Mouse (Mus musculus) erythroblast, embryonic 14.5 days (primary cell): Measurements from ENCODE around the gene Ldlrad3. TPM values are rescaled to one million over a fixed set of nuclear protein-coding genes. Genes with fewer than 3 reads are reported as not detected.

Experiments used
- H3K27me3 ChIP-seq: 2 replicates; pipeline ENCODE4 v1.6.1; 2012; ENCODE audit warnings: inconsistent platforms; ENCODE audit not compliant: control insufficient read depth
- H3K36me3 ChIP-seq: 2 replicates; pipeline ENCODE4 v1.6.1; 2012; ENCODE audit warnings: mild to moderate bottlenecking, inconsistent platforms; ENCODE audit not compliant: control insufficient read depth
- H3K4me1 ChIP-seq: 2 replicates; pipeline ENCODE4 v1.6.1; 2012; ENCODE audit warnings: inconsistent platforms; ENCODE audit not compliant: control insufficient read depth
- H3K4me3 ChIP-seq: replicated peaks from 2 replicates; pipeline ENCODE3; 2012; ENCODE audit warnings: moderate library complexity, mild to moderate bottlenecking, inconsistent platforms
- H3K9me3 ChIP-seq: 2 replicates; pipeline ENCODE4 v1.6.1; 2012; ENCODE audit warnings: low read length, inconsistent platforms, mixed read lengths; ENCODE audit not compliant: control insufficient read depth
- GATA1 ChIP-seq: IDR thresholded peaks from 2 replicates; pipeline ENCODE4 v1.6.1; 2012; ENCODE audit warnings: low read length, inconsistent platforms, mixed read lengths
- TAL1 ChIP-seq: IDR thresholded peaks from 3 replicates; pipeline ENCODE4 v1.6.1; 2012; ENCODE audit warnings: low read length, inconsistent platforms, mixed read lengths
- polyA plus RNA-seq: library from polyadenylated mRNA; stranded (reverse); fragments of >175 nt; gene quantifications from 2 replicates; pipeline ENCODE4 v1.2.3, GENCODE M21; 2012

Ldlrad3 gene
- polyA plus RNA-seq, 1 experiment = not detected

DNA sequence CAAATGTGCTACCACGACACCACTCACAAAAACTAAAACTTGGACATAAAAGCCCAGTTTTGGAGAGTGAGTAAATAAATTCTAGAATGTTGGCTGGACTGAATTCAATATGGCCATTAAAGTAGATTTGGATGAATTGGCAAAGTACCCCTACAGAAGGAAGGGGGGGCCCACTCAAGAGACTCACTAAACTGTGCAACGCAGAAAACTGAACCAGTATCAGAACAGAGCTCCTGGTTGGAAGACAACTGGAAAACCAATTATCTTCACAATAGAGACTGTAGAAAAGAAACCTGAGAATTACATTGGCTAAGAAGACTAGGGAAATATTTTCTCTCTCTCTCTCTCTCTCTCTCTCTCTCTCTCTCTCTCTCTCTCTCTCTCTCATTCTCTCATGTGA lies 45.0 kb downstream of the Ldlrad3 start:
- Histone ChIP-seq H3K9me3 (no peaks in the 10 kb centered on the region), H3K27me3 (no peaks in the 10 kb centered on the region), H3K4me1 (no peaks in the 10 kb centered on the region), H3K36me3 (no peaks in the 10 kb centered on the region), H3K4me3 (no peak overlapping the region)
- TF ChIP-seq GATA1 = no peak

DNA sequence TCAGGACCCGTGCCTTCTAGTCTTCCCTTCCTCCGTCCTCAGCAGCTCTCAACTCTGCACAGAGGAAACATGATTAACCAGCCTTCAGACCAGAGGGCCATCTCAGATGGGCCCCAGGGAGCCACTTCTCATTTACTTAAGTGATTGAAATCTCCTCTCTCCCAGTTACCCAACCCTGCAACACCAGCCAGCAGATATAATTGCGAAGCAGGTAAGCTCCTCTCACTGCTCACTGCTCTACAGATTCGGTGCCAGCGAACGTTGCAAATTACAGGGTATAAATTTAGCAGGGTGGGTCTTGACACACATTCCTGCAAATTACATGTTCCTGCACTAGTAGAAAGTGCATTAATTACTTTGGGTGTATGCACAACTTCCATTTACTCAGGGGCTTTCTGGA lies 48.3 kb downstream of the Ldlrad3 start:
- TF ChIP-seq GATA1 (no peak), TAL1 (no peak)
- no peaks in the 10 kb centered on the region for H3K27me3 ChIP-seq

DNA sequence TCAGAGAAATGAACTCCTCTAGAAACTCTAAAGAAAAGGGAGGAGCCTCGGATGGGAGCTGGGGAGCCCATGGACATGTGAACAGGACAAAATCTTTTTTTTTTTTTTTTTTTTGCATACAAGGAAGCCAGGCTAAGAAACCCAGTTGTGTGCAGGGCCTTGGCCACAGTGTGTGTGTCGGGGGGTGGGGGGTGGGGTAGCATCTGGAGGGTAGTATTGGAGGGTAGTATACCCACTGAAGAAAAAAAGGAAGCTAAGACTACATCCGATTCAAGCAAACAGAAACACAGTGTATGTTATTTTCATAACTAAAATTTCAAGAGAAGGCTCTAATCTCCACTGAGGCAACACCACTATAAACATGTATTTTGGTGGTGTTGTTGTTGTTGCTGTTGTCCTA lies 50.0 kb downstream of the Ldlrad3 start:
- H3K4me1 ChIP-seq = no peaks in the 10 kb centered on the region
- H3K27me3 ChIP-seq = no peaks in the 10 kb centered on the region
- no peak for TF ChIP-seq TAL1
- TF ChIP-seq GATA1 = no peak
- no peaks in the 10 kb centered on the region for H3K9me3 ChIP-seq
- no peaks in the 10 kb centered on the region for H3K36me3 ChIP-seq
- H3K4me3 ChIP-seq = no peak overlapping the region

More for the DNA sequence above, 48.3 kb downstream of the Ldlrad3 start:
- H3K4me1 ChIP-seq = no peaks in the 10 kb centered on the region
- H3K4me3 ChIP-seq = no peak overlapping the region
- no peaks in the 10 kb centered on the region for H3K36me3 ChIP-seq
- no peaks in the 10 kb centered on the region for H3K9me3 ChIP-seq

DNA sequence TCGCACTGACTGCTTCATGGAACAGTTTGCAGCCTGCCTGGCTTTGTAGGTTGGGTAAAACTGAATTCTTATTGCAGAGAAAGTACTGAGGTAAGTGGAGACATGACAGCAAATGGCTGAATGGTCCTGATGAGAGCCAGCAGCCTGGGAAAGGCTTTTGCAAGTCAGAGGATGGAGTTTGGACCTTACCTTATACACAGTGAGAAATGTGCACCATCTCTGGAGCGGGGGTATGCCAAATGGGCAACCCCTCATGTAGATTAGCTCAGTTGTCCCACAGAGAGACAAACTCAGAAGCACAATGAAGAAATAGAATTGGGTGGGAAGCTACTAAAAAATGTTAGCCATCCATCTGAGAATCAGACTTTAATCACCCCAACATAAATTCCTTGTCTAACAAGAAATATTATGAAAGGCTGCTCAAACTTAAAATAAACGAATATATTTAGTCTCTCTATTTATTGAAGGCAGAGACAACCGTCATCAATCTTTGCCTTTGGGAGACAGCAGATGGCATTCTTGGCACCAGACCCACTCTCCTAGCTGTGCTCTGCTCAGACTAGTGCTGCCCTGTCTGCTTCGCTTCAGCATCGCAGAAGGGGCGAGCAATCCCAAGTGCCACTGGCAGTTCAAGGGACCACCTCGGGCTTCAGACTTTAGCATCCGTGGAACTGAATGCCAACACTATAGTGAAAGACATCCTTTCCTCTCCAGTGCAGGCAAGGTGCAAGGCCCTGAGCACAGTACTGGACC lies 51.5 kb downstream of the Ldlrad3 start:
- Histone ChIP-seq H3K36me3 (no peaks in the 10 kb centered on the region), H3K9me3 (no peaks in the 10 kb centered on the region), H3K4me3 (no peak overlapping the region), H3K4me1 (no peaks in the 10 kb centered on the region), H3K27me3 (no peaks in the 10 kb centered on the region)
- TF ChIP-seq TAL1 (no peak), GATA1 (no peak)

DNA sequence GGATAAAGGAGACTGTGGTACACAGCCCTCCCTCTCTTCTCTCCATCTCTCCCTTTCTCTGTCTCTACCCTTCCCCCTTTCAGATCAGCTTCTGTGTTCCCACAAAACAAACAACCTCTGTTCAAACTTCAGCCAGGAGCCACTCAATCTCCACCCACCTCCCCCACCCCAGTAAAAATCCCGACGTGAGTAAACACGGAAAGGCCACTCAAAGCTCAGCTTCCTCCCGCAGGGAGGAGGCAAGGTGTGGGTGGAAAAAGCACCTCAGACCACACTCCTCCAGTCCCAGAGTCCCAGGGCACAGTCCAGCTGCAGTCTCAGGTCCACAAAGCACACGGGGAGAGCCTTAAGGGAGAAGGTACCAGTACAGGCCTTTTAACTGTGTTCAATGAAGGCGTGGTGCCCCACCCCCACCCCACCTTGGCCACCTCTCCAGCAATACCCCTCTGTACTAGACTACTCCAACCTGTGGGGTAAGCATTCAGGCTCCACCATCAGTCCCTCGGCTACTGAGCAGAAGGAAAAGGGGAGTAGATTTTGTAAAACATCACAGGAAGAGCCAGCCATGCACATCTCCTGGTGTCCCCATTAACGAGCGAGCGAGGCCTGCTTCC lies 53.1 kb downstream of the Ldlrad3 start:
- no peak overlapping the region for H3K4me3 ChIP-seq
- no peaks in the 10 kb centered on the region for H3K9me3 ChIP-seq
- TF ChIP-seq TAL1 (no peak), GATA1 (no peak)
- no peaks in the 10 kb centered on the region for H3K4me1 ChIP-seq
- H3K27me3 ChIP-seq = no peaks in the 10 kb centered on the region
- no peaks in the 10 kb centered on the region for H3K36me3 ChIP-seq

DNA sequence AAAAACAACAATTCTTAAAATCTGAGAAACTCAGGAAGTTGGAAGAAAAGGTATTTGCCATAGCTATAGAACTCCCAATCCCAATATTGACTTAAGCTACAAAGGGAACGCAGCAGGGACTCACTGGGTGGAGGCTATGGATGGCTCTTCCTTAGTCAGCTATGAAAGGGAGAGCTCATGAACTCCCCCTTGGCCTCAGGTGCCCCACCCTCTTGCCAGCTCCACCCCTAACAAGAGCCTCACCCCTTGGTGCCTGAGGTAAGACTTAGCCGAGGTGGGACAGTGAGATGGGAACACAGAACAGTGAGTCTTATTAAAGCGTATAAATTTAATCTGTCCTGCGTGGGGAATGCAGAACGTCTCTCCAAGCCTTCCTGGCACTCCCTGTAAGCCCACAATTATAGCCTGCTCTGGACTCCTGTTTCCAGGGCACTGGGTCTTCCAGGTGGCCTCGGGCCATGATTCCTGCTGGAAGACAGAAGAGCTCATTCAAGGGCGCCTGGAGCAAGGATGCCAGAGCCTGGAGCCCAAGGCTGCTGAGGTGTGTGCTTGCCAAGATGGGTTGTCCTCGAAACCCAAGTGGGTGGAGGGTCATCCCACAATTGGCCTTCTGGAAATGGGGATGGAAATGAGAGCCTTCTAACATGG lies 55.9 kb downstream of the Ldlrad3 start:
- Histone ChIP-seq H3K4me1 (no peaks in the 10 kb centered on the region), H3K4me3 (no peak overlapping the region), H3K9me3 (no peaks in the 10 kb centered on the region), H3K36me3 (no peaks in the 10 kb centered on the region), H3K27me3 (no peaks in the 10 kb centered on the region)
- TF ChIP-seq GATA1 = no peak

DNA sequence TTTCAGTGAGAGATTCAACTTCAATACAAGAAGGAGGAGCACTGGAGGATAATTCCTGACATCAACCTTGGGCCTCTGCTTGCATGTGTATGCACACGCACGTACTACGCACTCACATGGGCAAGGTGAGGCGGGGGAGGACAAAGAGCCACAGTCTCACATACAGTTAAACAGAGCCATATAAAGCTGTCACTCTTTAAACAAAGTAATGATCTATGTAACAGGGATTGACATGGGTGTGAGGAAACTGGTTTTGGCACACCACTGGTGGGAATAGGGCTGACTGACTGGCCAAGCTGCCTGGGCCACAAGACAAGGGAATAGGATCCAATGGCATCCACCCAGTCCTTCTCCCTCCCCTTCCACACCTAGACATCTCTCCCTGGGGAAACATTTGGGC lies 57.0 kb downstream of the Ldlrad3 start:
- no peaks in the 10 kb centered on the region for H3K4me1 ChIP-seq
- no peaks in the 10 kb centered on the region for H3K36me3 ChIP-seq
- no peaks in the 10 kb centered on the region for H3K27me3 ChIP-seq
- TF ChIP-seq GATA1 (no peak), TAL1 (no peak)
- H3K9me3 ChIP-seq = no peaks in the 10 kb centered on the region
- no peak overlapping the region for H3K4me3 ChIP-seq

DNA sequence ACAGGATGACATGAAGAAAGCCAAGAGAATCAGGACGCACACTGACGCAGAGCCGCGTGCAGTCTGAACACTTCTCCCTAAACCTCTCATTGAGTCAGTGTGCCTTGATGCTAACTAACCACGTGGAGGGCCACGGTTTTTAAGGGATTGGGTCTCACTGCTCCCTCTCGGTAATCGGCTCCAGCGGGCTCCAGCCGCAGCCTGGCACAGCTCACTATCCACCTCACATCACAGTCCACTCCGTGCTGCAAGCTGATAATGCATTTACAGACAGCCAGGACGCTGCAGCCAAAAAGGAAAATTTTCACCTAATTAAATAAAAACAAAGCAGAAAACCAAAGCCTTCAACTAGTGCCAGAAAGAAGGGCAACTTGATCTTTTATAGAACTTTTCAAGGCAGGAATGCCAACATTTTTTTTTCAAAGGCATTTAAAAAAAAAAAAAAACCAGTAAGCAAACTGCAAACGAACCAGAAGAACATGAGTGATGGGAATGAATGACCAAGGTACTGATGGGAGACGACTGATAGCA lies 57.6 kb downstream of the Ldlrad3 start:
- Histone ChIP-seq H3K9me3 (no peaks in the 10 kb centered on the region), H3K27me3 (no peaks in the 10 kb centered on the region), H3K36me3 (no peaks in the 10 kb centered on the region), H3K4me3 (no peak overlapping the region), H3K4me1 (no peaks in the 10 kb centered on the region)
- no peak for TF ChIP-seq TAL1
- no peak for TF ChIP-seq GATA1

DNA sequence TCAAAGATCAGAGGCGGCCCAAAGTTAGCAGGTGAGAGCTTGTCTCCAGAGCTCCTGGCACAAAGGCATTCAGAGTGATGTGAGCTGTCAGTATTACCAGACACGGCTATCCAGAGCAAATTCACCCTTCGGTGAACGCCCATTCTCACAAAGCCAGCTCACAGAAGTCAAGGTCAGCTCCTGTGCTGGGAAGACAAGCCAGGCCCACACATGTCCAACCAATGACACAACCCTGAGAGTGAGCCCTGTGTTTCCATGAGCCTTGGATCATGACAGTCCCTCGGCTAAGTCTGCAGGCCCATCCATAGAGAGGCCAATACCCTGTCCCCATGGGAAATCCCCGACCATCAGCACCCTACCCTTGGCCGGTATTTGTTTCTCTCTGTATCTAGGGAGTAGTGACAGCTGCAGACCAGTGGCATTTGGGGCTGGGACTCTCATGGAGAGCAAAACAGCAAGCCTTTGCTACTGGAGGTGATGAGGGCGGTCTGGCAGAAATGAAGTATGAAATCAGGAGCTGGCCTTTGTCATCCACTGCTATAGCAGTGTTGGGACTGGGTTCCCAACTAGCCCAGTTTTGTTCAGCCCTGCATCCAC lies 58.3 kb downstream of the Ldlrad3 start:
- Histone ChIP-seq H3K4me3 (no peak overlapping the region), H3K36me3 (no peaks in the 10 kb centered on the region), H3K4me1 (no peaks in the 10 kb centered on the region), H3K27me3 (no peaks in the 10 kb centered on the region), H3K9me3 (no peaks in the 10 kb centered on the region)
- TF ChIP-seq GATA1 (no peak), TAL1 (no peak)
